Mouse (Mus musculus): ENCODE measurements at regions not wholly inside any gene's neighbourhood (a gene's known extent, or its start where the extent isn't known, plus 50 kb on each side); places are given as distances from the start of the nearest gene placed in this dataset.
A peak's percentile ranks its signal among the peaks of the same experiment; 100 is the strongest.

DNA sequence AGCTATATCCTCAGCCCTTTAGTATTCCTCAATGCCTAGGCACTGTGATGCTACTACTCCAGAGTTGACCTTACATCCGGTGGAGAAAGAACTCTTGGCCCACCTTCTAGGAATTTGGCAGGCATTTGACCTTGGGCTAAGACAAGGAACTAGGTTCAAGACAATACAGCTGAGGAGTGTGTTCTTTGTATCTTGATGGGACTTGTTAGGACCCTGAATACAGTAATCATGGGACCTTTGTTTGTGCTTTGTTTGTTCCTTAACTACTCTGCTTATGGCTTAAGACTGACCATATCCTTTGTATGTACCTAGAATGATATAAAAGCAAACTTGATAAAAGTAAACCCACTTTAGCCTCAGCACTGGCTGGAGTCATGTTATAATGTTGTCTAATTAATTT lies 186.7 kb downstream of the Abcc12 start:
- TF ChIP-seq CTCF (conservative IDR thresholded peaks at IDR 0.05; ENCODE audit: low read length) (no peak), NANOG (IDR thresholded peaks at IDR 0.05; ENCODE audit: borderline replicate concordance, low read length) (peak; percentile 100), POU5F1 (IDR thresholded peaks at IDR 0.05; ENCODE audit: borderline replicate concordance, low read length) (no peak)

Measured in E14TG2a.4 (cell line).